Mouse (Mus musculus) adrenal gland, postnatal 4 days (tissue): ENCODE results near the gene Crocc. TPM values are rescaled to one million over a fixed set of nuclear protein-coding genes. Genes with fewer than 3 reads are reported as not detected.

Experiments
- DNase-seq, 2 experiments: peaks; one replicate each; pipeline ENCODE4 v3.0.0; 2021 to 2022; ENCODE audit warnings: low spot score in 2 of 2, mixed read lengths in 2 of 2
- total RNA-seq, 2 experiments: library from RNA; stranded (reverse); gene quantifications; 2 replicates each; pipeline ENCODE4 v1.2.3; 2021

Gene Crocc
- total RNA-seq, 2 experiments from 2014 or later = 16.3 to 24.0 TPM

GRCm38 (mm10) chr4:141020811-141021613 lies 39.3 kb downstream of the Crocc start:
- peak in 1 of 2 experiments; percentile 40 for DNase-seq

- no peak for DNase-seq
Measured at GRCm38 (mm10) chr4:141020220-141020619, 40.1 kb downstream of the Crocc start.

DNA sequence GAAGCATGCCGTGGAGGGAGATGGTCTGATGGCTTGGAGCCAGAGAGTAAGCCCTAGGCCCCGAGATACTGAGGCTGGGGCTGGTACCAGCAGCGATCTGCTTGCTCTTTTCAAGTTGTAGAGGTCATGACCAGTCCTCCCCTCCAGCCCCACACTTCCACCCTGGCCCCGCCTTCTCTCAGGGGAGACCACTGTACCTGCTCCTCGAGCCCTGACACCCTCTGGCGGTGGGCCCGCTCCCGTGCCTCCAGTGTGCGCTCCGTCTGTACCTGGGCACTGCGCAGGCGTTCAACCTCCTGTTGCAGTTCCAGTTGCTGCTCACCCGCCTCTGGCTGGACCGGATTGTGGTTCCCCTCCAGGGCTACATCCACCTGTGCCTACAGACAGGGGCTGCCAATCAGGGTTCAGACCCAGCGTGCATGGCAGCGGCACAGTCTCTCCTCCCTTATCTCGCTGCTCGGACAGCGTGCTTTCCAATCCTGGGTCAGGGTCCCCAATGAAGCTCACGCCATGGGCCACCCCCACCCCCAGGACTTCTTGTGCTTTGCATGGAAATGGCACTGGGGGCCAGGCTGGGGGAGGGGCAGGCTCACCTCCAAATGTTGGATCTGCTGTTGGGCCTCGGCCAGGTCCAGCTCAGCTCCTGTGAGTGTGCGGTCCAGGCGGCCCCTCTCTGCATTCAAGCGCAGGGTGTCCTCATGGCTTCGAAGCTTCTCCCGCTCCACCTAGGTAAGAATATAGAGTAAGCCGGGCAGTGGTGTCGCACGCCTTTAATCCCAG lies 42.5 kb downstream of the Crocc start:
- DNase-seq = no peak

DNA sequence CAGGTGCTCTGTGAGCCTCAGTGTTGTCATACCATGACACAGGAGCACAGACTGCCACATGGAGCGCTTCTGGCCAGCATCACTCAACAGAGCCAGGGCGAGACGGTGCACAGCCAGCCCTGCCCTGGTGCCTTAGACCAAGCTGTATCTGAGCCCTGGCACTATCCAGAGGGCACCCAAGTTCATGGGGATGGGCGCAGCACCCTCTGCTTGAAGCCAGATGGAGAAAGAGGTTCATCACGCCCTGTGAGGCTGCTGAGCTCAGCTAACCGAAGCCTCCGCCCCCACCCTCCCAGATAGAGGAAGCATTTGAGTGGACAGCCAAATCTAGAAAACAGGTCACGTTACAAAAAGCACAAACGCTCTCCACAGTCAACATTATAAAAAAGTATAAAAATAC lies 44.0 kb downstream of the Crocc start:
- DNase-seq = no peak

- DNase-seq = no peak
Measured at GRCm38 (mm10) chr4:141015356-141015755, 45.0 kb downstream of the Crocc start.

DNA sequence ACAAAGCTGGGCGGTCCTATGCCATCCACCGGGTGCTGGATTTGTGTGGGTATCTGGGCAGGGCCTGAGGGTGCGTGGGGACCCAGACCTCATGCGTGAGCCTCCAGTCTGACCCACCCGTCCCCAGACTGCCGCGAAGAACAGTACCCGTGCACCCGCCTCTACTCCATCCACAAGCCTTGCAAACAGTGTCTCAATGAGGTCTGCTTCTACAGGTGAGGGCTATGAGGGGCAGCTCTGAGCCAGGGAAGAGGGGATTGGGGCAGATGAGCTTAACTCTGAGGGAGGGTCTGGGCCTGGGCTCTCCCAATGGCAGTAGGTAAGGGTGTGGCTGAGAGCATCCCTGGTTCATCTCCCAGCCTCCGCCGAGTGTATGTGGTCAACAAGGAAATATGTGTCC lies 45.5 kb downstream of the Crocc start:
- no peak for DNase-seq

DNA sequence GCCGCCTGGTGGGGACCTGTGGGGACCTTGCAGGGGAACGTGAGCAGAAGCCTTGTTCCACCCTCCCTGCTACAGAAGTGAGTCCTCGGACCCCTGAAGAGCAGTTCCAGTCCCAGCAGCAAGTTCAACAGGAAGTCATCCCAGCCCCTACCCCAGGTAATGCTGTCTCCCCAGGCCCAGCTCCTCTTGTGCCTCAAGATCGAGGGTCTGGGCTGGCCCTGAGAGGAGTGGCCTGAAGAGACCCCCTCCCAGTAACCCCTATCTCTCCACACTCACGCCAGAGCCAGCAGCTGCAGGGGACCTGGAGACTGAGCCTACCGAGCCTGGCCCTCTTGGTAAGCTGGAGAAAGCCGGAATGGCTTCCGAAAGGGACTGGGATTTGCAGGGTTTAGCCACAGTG lies 46.2 kb downstream of the Crocc start:
- no peak for DNase-seq

- no peak for DNase-seq
Measured at GRCm38 (mm10) chr4:141012558-141012957, 47.8 kb downstream of the Crocc start.

- DNase-seq = no peak
Measured at GRCm38 (mm10) chr4:141011556-141012328, 48.6 kb downstream of the Crocc start.

DNA sequence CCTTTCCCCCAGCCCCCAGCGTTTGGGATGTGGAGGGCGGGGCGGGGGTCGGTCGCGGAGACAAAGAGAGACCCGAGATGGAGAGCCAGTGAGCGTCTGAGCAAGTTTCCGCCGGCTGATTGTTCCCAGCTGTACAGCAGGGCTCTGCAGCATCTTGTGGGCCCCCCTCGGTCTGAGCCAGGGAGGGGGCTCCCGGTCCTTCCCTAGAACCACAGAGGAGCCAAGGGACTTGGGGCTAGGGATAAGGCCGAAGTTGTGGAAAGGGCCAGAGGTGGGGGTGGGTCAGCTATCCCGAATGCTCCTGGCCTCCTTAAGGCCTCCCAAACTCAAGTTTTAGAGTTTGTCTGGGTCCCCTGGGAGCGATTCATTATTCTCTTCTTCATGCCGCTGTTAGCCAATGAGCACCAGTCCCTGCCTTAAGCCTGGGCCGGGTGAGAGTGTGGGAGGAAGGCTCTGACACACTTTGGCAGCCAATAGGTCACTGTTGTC lies 49.4 kb downstream of the Crocc start:
- DNase-seq = no peak

DNA sequence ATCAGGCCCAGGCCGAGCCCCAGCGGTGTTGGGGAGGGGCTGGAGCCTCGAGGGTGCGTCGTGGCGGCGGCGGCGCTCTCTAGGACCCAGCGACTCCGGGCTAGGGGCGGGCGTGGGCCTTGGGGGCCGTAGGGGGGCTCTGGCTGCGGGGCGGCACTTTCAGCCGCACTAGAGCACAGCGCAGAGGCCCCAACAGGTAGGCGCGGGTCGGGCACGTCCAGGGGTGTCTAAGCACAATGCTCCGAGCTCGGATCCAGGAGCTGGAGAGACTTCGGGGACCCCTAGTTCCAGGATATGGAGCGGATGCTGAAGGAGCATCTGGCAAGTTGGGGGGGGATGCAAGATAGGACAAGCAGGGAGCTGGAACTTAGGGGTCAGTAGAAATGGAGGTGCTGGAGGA lies 49.8 kb downstream of the Crocc start:
- no peak for DNase-seq

- no peak for DNase-seq
Measured at GRCm38 (mm10) chr4:141010118-141010517, 50.2 kb downstream of the Crocc start, which contains the start of gene Mfap2. Mfap2 (plus strand) TSS chr4:141010418.

GRCm38 (mm10) chr4:141008028-141008427 lies 52.3 kb downstream of the Crocc start:
- DNase-seq = no peak

GRCm38 (mm10) chr4:141005983-141006382 lies 54.4 kb downstream of the Crocc start:
- DNase-seq = peak; percentile 51 to 64

DNA sequence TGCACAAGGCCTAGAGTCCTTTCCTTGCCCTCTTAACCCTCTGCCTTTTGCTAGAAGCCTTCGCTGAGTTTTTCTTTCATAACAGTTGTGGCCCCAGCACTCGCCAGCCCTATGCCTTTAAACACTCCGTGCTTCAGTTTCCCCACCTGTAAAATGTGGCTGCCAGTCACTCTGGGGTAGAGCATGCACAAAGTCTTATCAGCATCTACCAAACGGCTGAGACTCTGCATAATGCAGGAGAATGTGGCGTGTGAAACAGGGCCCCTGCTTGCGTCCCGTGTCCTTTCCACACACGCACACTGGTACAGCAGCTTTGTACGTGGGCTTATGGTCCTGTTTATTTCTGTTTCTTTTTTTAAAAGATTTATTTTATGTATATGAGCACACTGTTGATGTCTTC lies 63.5 kb downstream of the Crocc start:
- no peak for DNase-seq

GRCm38 (mm10) chr4:140995811-140996210 lies 64.5 kb downstream of the Crocc start:
- no peak for DNase-seq

DNA sequence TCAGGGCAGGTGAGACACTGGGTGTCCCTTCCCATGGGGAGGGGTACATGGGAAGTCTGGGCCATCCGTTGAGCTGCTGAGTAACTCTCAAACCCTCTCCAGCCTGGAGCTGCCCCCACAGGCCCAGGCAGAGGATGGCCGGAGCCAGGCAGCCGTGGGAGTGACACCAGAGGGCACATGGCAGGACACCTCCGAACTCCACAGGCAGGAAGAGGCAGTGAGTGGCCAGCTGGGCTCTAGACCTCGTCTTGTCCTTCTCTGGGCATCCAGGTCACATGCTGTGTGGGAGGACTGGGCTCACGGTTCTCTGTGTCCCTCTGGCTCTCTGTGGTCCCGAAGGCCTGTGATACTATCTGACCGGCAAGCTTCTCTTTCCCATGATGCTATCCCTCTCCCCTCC lies 66.5 kb downstream of the Crocc start:
- DNase-seq = no peak

GRCm38 (mm10) chr4:140992215-140992614 lies 68.1 kb downstream of the Crocc start:
- no peak for DNase-seq

- no peak for DNase-seq
Measured at GRCm38 (mm10) chr4:140989447-140989846, 70.9 kb downstream of the Crocc start.

- DNase-seq = no peak
Measured at GRCm38 (mm10) chr4:140988706-140989290, 71.6 kb downstream of the Crocc start.

DNA sequence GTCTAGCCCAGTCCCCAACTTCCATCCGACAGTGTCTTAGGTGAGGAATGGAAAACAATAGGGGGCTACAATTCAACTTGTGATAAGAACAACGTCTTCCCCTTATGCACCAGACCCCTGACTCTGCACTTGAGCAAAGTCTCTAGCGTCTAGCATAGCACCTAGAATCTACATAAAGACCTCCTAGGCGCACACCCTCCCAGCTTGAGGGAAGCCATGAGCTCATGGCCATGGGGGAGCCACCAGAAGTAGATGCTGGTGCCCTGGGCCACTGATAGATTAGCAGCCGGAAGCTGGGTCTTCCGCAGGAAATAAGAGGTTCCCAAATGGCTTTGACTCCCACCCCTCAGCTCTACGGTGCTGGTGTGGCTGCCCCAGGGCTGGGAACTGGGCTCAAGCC lies 72.9 kb downstream of the Crocc start:
- DNase-seq = no peak
